Mouse (Mus musculus) hematopoietic stem cell, adult 5-6 weeks (primary cell): Measurements from ENCODE around the gene Nphp3. TPM values are rescaled to one million over a fixed set of nuclear protein-coding genes. Genes with fewer than 3 reads are reported as not detected.

Experiments
- ATAC-seq, 2 experiments: fragments of 125-278 bp in 1 of 2; replicated peaks in 1 of 2; 2 replicates each; pipeline ENCODE4 v1.8.0; 2016 to 2017; ENCODE audit warnings: inconsistent platforms in 2 of 2, mild to moderate bottlenecking in 2 of 2, moderate number of reproducible peaks in 2 of 2, low read depth in 1 of 2, moderate TSS enrichment in 1 of 2; ENCODE audit not compliant: low FRiP score in 2 of 2, poor library complexity in 2 of 2, severe bottlenecking in 2 of 2, insufficient read depth in 1 of 2, low TSS enrichment in 1 of 2
- total RNA-seq: library from RNA; stranded (forward); fragments of 172-1452, 232-1000 nt; gene quantifications from 2 replicates; pipeline ENCODE4 v1.2.3, GENCODE M21; 2017

Gene Nphp3
- total RNA-seq, 1 experiment from 2014 or later: 2.9 TPM

DNA sequence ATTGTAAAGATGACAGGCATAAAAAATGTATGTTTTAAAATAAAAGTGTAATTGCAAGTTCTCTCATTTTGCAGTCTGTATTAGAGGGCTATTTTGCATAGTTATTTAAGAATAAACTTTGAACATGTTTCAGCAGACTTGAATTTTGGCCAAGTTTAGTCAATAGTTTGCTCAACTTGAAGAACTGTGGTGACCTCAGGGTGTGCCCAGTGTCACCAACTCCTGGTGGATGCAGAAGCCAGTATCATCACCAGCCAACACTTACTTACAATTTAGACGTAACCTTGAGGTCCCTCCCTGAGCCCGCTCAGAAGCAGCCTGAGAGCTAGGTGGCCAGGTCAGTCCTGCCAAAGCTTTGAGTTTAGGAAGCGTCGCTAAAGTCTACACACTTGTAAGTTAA lies 41.3 kb downstream of the Nphp3 start:
- no peak for ATAC-seq

DNA sequence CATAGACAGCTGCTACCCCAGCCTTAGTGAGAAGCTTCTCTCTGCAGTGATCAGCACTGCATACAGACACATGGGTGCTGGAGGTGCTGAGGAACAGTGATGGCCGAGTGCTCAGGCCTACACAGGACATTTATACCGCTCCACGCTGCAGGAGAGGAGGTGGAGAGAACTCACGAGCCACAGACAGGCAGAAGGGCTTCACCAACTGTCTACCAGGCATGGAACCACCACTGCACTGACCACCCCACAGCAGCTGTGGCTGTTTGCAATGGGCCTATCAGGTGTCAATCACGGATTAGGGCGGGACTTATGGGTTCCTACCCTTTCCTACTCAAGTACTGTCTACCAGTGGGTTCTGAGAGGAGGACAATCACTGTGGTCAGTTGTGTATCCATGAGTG lies 48.7 kb downstream of the Nphp3 start:
- ATAC-seq: no peak

DNA sequence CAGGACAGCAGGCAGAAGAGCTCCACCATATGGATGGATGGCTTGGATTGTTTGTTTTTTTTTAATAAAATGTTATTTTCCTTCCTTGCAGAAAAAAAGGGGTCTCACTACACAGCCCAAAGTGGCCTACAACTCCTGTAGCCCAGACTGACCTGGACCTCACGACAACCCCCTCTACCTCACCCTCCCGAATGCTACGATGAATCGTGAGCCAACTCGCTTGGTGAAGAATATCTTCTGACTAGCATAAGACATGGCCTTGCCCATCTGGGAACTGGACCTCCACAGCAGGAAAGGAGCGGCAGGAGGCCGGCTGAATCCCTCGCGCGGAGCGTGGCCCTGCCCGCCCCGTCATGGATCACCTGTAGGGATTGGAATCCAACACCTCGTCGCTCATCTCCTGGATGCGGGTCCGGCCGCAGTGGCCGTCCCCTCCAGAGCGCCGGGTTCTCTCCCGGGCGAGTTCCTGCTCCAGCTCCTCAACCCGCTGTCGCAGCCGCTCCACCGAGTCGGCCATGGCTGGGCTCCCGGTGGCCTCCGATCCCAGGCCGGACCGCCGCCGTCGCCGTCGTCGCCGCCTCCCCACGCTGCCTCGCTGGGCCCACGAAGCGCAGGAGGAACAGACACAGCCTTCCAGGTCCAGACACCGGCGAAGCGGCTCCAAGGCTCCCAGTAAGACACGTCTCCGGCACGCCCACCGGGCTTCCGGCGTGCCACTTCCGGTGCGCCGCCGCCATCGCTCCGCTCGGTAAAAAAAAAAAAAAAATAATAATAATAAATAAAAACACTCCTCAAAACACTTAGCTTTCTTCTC lies 60.3 kb downstream of the Nphp3 start, which contains the start of gene Uba5:
Gene Uba5, minus strand, starts transcription at position 705 of the 814 bp plus-strand sequence.
- ATAC-seq: peak; percentile 80 to 83

DNA sequence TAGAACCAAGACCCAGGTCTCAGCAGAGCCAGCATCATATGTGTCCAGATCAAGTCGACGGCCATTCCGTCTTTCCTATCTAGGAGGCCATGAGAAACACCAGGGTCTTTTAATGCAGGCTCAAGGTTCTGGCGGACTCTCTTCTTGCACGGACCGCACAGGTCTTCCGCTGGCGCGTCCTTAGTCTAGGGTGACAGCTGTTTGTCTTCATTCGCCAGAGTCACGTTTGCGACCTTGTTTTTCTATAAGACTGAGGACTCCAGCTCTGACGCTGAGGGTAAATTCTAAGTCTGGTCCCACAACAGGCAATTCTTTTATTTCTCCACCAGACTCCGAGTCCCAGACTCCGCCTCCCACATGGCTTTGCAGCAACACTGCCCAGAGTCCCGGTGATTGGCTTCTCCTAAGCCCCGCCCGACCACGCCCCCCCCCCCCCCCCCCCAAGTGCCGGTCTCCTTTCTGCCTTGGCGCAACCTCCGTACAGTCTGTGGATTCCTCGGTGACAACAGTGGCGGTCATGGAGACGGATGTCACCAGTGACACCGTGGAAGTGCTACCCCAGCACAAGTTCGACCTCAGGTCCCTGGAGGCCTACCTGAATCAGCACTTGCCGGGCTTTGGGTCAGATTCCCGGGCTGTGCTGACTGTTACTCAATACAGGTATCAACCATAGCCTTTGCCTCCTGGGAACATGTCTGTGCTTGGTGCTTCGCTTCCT lies 61.1 kb downstream of the Nphp3 start, which contains the start of gene Acad11:
Gene Acad11, plus strand, starts transcription at position 134 of the 718 bp plus-strand sequence.
- peak; percentile 87 to 92 for ATAC-seq

DNA sequence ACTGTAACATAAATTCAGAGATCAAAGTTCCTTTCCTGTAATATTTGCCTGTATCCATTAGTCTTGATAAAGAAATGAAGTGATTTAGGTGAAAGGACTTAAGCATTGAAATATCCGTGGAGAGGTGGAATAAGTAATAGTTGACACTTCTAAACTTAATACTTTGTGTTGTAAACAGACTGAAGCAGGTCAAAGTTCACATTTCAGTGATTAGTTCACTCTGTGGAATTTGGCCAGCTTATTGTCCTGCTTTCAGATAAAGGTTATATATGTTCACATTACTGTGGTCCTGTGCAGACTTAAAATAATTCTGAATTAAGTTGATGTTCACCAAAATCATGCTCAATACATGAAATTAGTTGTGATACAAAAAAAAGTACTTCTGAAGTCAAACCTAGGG lies 62.2 kb downstream of the Nphp3 start:
- no peak for ATAC-seq

DNA sequence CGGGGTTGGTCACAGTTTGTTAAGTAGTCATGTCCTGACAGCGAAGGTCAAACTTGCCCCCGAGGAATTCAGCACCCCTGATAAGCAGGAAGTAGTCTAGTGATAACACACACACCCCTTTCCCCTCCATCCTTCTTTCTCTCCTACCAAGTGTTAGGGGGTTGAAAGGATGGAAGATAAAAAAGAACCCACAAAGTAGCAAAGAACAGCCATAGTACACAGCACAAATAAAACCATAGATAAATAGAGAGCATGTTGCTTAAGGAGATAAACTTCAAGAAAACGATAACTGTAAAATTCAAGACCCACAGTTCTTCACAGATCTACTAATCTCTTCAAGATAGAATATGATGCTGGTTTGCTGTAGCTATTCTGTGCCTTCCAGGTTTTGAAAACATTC lies 67.9 kb downstream of the Nphp3 start:
- ATAC-seq: no peak

DNA sequence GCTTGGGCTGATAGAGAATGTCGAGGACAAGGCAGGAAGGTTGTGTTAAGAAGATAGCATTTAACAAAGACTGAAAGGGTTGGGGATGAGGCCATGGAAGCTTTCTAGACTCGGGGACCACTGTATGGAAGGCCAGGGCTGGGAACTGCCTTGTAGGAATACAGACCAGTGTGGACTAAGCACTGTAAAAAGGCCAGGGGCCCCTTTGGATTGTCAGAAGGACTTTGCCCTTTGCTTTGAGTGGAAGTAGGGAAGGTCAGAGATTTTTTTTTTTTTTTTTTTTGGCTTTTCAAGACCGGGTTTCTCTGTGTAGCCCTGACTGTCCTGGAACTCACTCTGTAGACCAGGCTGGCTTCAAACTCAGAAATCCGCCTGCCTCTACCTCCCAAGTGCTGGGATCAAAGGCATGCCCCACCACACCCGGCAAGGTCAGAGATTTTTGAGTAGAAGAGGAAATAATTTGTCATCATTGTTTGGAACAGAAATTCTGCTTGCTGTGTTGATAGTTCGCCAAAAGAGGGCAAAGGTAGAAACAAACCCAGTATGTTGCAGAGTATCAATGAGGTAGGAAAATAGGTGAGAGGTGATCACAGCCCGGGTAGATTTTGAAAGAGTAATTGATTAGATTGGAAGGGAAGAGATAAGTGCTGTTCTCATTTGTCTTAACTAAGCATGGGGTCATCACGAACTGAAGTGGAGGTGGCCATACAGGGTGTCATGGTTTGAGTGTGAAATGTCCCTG lies 68.7 kb downstream of the Nphp3 start:
- ATAC-seq: no peak

DNA sequence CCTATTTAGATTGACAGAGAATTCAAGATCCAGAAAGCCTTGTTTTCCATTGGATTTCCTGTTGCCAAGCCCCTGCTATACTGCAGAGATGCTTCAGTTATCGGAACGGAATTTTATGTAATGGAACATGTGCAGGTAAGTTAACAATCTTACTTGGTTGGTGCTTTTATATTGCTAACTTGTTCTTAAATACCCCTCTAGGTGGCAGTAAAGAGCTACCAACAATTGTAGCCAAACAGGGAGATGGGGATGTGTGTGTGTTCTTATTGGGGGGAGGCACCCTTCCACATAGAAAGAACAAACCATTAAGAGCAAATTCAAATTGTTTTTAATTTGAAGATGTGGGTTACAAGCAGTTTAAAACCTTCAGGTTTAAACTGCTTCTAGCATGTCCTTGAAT lies 73.5 kb downstream of the Nphp3 start:
- 0 out of 4 replicates have a peak, but pooled peaks have one; percentile 37 to 53 for ATAC-seq

DNA sequence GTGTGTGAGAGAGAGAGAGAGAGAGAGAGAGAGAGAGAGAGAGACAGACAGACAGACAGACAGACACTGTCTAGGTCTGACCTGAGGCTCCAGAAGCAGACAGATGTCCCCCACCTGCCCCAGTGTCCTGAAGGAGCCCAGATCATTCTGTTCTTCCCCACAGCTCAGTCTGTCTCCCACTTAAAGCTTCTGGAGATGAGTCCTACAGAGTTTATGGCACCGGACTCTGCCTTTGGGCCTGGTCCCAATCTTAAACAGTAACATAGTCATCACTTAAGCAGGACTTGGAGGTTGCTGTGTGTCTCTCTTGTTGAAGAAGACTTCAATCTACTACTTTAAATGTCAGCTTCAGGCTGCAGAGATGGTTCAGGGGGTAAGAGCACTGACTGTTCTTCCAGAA lies 76.4 kb downstream of the Nphp3 start:
- ATAC-seq: no peak

DNA sequence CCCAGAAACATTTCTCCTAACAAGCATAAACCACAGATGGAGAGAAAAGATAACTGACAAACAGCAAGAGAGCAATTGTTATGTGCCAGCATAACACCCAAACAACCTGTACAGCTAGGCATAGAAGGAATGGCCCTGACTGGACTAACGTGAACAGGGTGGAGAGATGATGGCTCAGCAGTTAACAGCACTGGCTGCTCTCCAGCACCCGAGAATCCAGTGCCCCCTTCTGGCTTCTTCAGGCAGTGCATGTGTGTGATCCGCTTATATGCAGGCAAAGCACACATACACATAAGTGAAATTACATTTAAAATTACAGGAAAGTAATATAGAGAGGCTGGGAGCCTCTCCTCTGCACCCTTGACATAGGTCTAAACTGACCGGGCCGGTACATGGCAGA lies 77.0 kb downstream of the Nphp3 start:
- peak; percentile 78 to 82 for ATAC-seq

DNA sequence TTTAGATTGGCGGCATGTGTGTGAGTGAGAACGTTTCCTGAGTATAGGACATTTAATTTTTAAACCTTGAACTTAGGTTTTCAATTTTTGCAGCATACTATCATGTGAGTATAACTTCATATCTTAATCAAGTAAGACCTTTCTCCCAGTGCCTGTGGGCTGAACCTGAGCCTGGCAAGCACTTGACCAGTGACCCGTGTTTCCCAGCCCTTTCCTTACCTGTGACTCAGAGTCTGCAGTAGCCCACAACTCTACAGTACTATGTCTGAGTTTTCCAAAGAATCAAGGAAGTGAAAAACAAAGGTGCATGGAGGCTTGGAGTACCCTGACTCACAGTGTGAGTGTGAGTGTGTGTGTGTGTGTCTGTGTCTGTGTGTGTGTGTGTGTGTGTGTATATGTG lies 77.7 kb downstream of the Nphp3 start:
- ATAC-seq: no peak

DNA sequence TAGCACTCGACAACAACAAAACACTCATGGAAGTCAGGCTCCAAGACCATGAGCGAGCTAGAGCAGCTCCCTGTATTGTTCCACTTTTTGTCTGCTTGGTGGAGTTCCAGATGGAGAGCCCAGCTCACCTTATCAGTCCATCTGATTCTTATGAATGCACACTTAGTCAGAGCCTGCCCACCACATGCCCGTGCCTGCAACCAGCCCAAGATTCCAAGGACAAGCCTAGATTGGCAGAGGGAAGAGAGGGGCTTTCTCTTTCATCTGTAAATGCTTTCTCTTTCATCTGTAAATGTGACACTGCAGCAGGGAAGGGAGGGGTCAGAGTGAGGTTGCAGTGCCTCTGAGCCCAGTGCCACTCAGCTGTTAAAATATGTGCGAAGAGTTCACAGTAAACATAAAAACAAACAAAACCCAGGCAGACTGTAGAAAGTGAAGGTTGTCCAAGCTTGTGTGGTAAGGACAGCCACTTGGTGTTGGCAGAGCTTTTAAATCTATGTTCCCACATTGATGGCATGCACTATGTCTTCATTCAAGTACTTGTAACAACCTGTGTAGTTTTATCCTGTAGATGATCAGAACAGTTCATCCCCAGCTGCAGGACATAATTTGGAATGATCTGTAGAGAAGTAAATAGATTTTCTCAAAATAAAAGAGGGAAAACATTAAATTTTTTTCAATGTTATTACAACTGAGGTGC lies 83.5 kb downstream of the Nphp3 start:
- ATAC-seq: no peak

DNA sequence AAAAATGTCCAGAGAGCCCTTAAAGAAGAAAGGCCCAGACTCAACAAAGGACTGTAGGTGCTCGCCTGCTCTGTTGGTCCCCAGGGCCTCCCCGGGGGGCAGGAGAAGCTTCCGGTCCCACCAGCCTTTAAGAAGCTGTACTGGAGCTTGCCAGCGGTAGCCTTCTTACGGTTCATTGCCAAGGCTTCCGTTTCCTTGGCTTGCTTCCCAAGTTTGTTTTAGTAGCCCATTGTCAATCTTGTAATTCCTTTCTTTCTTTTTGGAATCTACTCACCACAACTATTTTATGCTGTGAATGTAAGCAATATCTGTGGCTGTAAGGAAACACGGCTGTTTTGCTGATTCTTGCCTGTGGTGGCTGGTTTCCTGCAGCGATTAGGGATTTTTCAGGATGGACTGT lies 86.2 kb downstream of the Nphp3 start:
- no peak for ATAC-seq

DNA sequence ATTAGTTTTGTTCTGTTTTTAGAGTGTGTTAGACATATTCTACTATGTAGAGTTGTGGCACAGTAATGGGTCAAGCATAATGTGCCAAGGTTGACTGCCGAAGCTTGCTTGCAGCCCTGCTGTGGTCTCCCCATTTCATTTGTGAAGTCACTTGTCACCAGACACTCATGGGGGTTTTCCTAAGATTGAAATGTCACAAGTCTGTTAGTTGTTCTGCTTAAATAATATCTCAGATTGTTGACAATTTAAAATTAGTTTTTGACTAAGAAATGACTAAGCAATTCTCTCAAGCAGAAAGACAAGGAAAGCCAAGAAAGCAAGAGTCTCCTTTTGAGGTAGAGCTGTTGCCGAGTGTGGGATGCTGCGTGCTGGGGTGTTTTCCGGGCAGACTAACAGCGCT lies 90.6 kb downstream of the Nphp3 start:
- no peak for ATAC-seq
